ENCODE assay signal across 9 mouse cellular contexts in the genomic region with DNA sequence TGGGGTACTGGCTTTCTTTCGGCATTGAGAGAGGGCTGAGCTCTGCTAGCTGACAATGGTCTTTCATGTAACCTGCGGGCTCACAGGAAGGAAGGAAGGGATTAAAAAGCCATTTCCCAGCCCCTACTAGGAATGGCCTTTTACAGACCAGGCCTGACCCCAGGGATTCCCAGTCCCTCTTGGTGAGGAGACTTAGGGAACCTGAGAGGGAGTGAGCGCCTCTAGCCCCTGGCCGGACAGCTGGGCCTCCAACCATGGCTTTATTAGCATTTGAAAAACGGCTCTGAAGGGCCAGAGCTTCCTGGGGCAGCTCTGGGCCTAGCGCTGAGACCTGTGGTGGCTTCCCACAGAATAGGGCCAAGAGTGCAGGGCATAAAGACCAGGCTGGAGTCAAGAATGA. TPM values are rescaled to one million over a fixed set of nuclear protein-coding genes. Genes with fewer than 3 reads are reported as not detected.
A peak's percentile ranks its signal among the peaks of the same experiment; 100 is the strongest.
DNase-seq lines count a peak whose midpoint lies in the region; ATAC-seq lines count a peak whose summit lies in the region.
"Had no signal": no experiment of that assay in that cellular context is flagged by ENCODE, and none has a peak within 500 bp of the region (broad histone marks: within the 10 kb centered on the region; RNA-seq: fewer than 3 reads in every experiment).

No protein-coding gene starts in this region.

- peak overlapping the region; percentile 85 for H3K27ac ChIP-seq in hindbrain, embryonic 10.5 days
- H3K27ac ChIP-seq in hindbrain, embryonic 14.5 days: no peak overlapping the region
- peak overlapping the region; percentile 39; the same call in 1 of the 2 replicates for H3K27ac ChIP-seq in forebrain, embryonic 14.5 days (ENCODE audit: low read depth, low read length)
- H3K27ac ChIP-seq in midbrain, embryonic 13.5 days: peak overlapping the region; percentile 71

- no peak overlapping the region for H3K9ac ChIP-seq in hindbrain, embryonic 14.5 days
- no peak overlapping the region for H3K9ac ChIP-seq in forebrain, embryonic 14.5 days (ENCODE audit: low read length)
- no peak overlapping the region for H3K9ac ChIP-seq in midbrain, embryonic 13.5 days (replicated peaks)

- no peaks in the 10 kb centered on the region for H3K36me3 ChIP-seq in hindbrain, embryonic 10.5 days
- no peaks in the 10 kb centered on the region for H3K36me3 ChIP-seq in hindbrain, embryonic 14.5 days (replicated peaks; ENCODE audit: control insufficient read depth, insufficient read depth)
- no peaks in the 10 kb centered on the region for H3K36me3 ChIP-seq in forebrain, embryonic 14.5 days (ENCODE audit: control insufficient read depth, insufficient read depth, low read length)
- H3K36me3 ChIP-seq in midbrain, embryonic 13.5 days: no peaks in the 10 kb centered on the region

- no peak for ATAC-seq in hindbrain, embryonic 14.5 days (ENCODE audit: low FRiP score)
- no peak for ATAC-seq in forebrain, embryonic 14.5 days
- no peak for ATAC-seq in midbrain, embryonic 13.5 days
- no peak for ATAC-seq in erythroid progenitor cell, adult 5-6 weeks (replicated peaks; ENCODE audit: low FRiP score, poor library complexity, severe bottlenecking)

- no peaks in the 10 kb centered on the region for H3K9me3 ChIP-seq in hindbrain, embryonic 10.5 days
- H3K9me3 ChIP-seq in hindbrain, embryonic 14.5 days (ENCODE audit: control insufficient read depth, low read length): no peaks in the 10 kb centered on the region
- no peaks in the 10 kb centered on the region for H3K9me3 ChIP-seq in forebrain, embryonic 14.5 days (replicated peaks; ENCODE audit: control insufficient read depth, low read length)
- no peaks in the 10 kb centered on the region for H3K9me3 ChIP-seq in midbrain, embryonic 13.5 days

- H3K4me1 ChIP-seq in hindbrain, embryonic 10.5 days (replicated peaks): peaks cover 64% of the 10 kb centered on the region
- peaks cover 19% of the 10 kb centered on the region for H3K4me1 ChIP-seq in hindbrain, embryonic 14.5 days (replicated peaks; ENCODE audit: control insufficient read depth, insufficient read depth, low read length)
- peaks cover 19% of the 10 kb centered on the region for H3K4me1 ChIP-seq in forebrain, embryonic 14.5 days (ENCODE audit: control insufficient read depth, insufficient read depth, low read length)
- peaks cover 32% of the 10 kb centered on the region for H3K4me1 ChIP-seq in midbrain, embryonic 13.5 days (replicated peaks)

- H3K4me3 ChIP-seq in hindbrain, embryonic 10.5 days: 0 out of 2 replicates have a peak overlapping the region, but pooled peaks have one; percentile 2
- H3K4me3 ChIP-seq in hindbrain, embryonic 14.5 days (replicated peaks; ENCODE audit: low read length): no peak overlapping the region
- no peak overlapping the region for H3K4me3 ChIP-seq in forebrain, embryonic 14.5 days (ENCODE audit: low read depth, low read length)
- H3K4me3 ChIP-seq in midbrain, embryonic 13.5 days (replicated peaks): no peak overlapping the region

- peak; percentile 67 for DNase-seq in hindbrain, embryonic 10.5 days (ENCODE audit: low spot score)
- no peak for DNase-seq in hindbrain, embryonic 14.5 days (ENCODE audit: low spot score)
- peak; percentile 66 for DNase-seq in embryo, embryonic 10.5 days (ENCODE audit: low spot score)
- DNase-seq in forebrain, embryonic 14.5 days (ENCODE audit: low spot score): no peak
- no peak for DNase-seq in cerebellum, adult 9-10 months
- no peak for DNase-seq in cerebellum, adult 18-20 months

- H3K27me3 ChIP-seq in hindbrain, embryonic 10.5 days (ENCODE audit: insufficient read depth, poor library complexity, severe bottlenecking): no peaks in the 10 kb centered on the region
- no peaks in the 10 kb centered on the region for H3K27me3 ChIP-seq in hindbrain, embryonic 14.5 days (ENCODE audit: control insufficient read depth, insufficient read depth, low read length)
- H3K27me3 ChIP-seq in forebrain, embryonic 14.5 days (replicated peaks; ENCODE audit: control insufficient read depth, insufficient read depth, low read length): no peaks in the 10 kb centered on the region
- no peaks in the 10 kb centered on the region for H3K27me3 ChIP-seq in midbrain, embryonic 13.5 days

- no peak overlapping the region for H3K4me2 ChIP-seq in hindbrain, embryonic 14.5 days (replicated peaks)
- H3K4me2 ChIP-seq in forebrain, embryonic 14.5 days (ENCODE audit: low read length): no peak overlapping the region
- no peak overlapping the region for H3K4me2 ChIP-seq in midbrain, embryonic 13.5 days (replicated peaks)
- H3K4me2 ChIP-seq: liver, embryonic 11.5 days had no signal

- 9% methylated on average over 6 of the region's 6 CpGs for WGBS in hindbrain, embryonic 10.5 days
- 7% methylated on average over 6 of the region's 6 CpGs for WGBS in hindbrain, embryonic 14.5 days
- 6% methylated on average over 6 of the region's 6 CpGs for WGBS in forebrain, embryonic 14.5 days
- 6% methylated on average over 6 of the region's 6 CpGs for WGBS in midbrain, embryonic 13.5 days

RNA-seq across cellular contexts. Expression of gene Sufu, which starts 46.8 kb away (rescaled TPM):
- 49.1 and 52.1 TPM in 2 replicates for polyA plus RNA-seq in hindbrain, embryonic 10.5 days (2016; fragmentation: Nextera tagmentation; extraction: Ambion mirVana)
- 23.0 and 24.1 TPM in 2 replicates for polyA plus RNA-seq in hindbrain, embryonic 14.5 days (2014; fragmentation: Nextera tagmentation; extraction: Ambion mirVana)
- 21.8 and 27.8 TPM in 2 replicates for polyA plus RNA-seq in forebrain, embryonic 14.5 days (2014; fragmentation: Nextera tagmentation; extraction: Ambion mirVana)
- 27.7 and 28.6 TPM in 2 replicates for polyA plus RNA-seq in midbrain, embryonic 13.5 days (2015; fragmentation: Nextera tagmentation; extraction: Ambion mirVana)
- total RNA-seq in erythroid progenitor cell, adult 5-6 weeks (2015; ENCODE audit: low replicate concordance): 3.6 and 5.9 TPM in 2 replicates
- 2.4 and 4.8 TPM in 2 replicates for total RNA-seq in erythroid progenitor cell, adult 5-6 weeks (2017; ENCODE audit: low replicate concordance)

RNA-seq across cellular contexts. Expression of gene Actr1a, which starts 48.0 kb away (rescaled TPM):
- 193 and 229 TPM in 2 replicates for polyA plus RNA-seq in hindbrain, embryonic 10.5 days (2016; fragmentation: Nextera tagmentation; extraction: Ambion mirVana)
- polyA plus RNA-seq in hindbrain, embryonic 14.5 days (2014; fragmentation: Nextera tagmentation; extraction: Ambion mirVana): 327 and 382 TPM in 2 replicates
- polyA plus RNA-seq in forebrain, embryonic 14.5 days (2014; fragmentation: Nextera tagmentation; extraction: Ambion mirVana): 402 and 428 TPM in 2 replicates
- 331 and 333 TPM in 2 replicates for polyA plus RNA-seq in midbrain, embryonic 13.5 days (2015; fragmentation: Nextera tagmentation; extraction: Ambion mirVana)
- 66.7 and 75.0 TPM in 2 replicates for total RNA-seq in erythroid progenitor cell, adult 5-6 weeks (2015; ENCODE audit: low replicate concordance)
- total RNA-seq in erythroid progenitor cell, adult 5-6 weeks (2017; ENCODE audit: low replicate concordance): 82.9 and 94.7 TPM in 2 replicates

RNA-seq across cellular contexts. Expression of gene Trim8, which starts 58.0 kb away (rescaled TPM):
- polyA plus RNA-seq in hindbrain, embryonic 10.5 days (2016; fragmentation: Nextera tagmentation; extraction: Ambion mirVana): 26.5 and 30.0 TPM in 2 replicates
- 37.5 and 39.4 TPM in 2 replicates for polyA plus RNA-seq in hindbrain, embryonic 14.5 days (2014; fragmentation: Nextera tagmentation; extraction: Ambion mirVana)
- polyA plus RNA-seq in forebrain, embryonic 14.5 days (2014; fragmentation: Nextera tagmentation; extraction: Ambion mirVana): 23.0 and 24.8 TPM in 2 replicates
- 27.7 and 33.0 TPM in 2 replicates for polyA plus RNA-seq in midbrain, embryonic 13.5 days (2015; fragmentation: Nextera tagmentation; extraction: Ambion mirVana)
- 4.2 and 9.4 TPM in 2 replicates for total RNA-seq in erythroid progenitor cell, adult 5-6 weeks (2015; ENCODE audit: low replicate concordance)
- 5.5 and 7.7 TPM in 2 replicates for total RNA-seq in erythroid progenitor cell, adult 5-6 weeks (2017; ENCODE audit: low replicate concordance)

Comparison
In these comparisons a context has a peak if more than half of its experiments do, and no peak if none do; other contexts are left out.
1. DNase-seq: peak in hindbrain, embryonic 10.5 days (single experiment) and embryo, embryonic 10.5 days (single experiment); none in hindbrain, embryonic 14.5 days (single experiment), forebrain, embryonic 14.5 days (single experiment), cerebellum, adult 9-10 months (single experiment) and cerebellum, adult 18-20 months (0 of 2).